Mouse (Mus musculus): ENCODE results near the gene Cdk6.

GRCm38 (mm10) chr5:3515477-3515876 lies 174.2 kb downstream of the Cdk6 start:
- no peak for TF ChIP-seq POLR2A (IDR thresholded peaks at IDR 0.05; ENCODE audit: borderline replicate concordance, control insufficient read depth, low read depth, low read length)
- no peak for TF ChIP-seq CTCF (IDR thresholded peaks at IDR 0.05; ENCODE audit: control insufficient read depth, insufficient read depth, low read length)

All from bone marrow, adult 2 months (tissue).